Mouse (Mus musculus): ENCODE data around the gene Lnx2. TPM values are rescaled to one million over a fixed set of nuclear protein-coding genes. Genes with fewer than 3 reads are reported as not detected.

Lnx2 gene
- total RNA-seq, 2 experiments from 2014 or later, result 10.1 to 10.7 TPM

DNA sequence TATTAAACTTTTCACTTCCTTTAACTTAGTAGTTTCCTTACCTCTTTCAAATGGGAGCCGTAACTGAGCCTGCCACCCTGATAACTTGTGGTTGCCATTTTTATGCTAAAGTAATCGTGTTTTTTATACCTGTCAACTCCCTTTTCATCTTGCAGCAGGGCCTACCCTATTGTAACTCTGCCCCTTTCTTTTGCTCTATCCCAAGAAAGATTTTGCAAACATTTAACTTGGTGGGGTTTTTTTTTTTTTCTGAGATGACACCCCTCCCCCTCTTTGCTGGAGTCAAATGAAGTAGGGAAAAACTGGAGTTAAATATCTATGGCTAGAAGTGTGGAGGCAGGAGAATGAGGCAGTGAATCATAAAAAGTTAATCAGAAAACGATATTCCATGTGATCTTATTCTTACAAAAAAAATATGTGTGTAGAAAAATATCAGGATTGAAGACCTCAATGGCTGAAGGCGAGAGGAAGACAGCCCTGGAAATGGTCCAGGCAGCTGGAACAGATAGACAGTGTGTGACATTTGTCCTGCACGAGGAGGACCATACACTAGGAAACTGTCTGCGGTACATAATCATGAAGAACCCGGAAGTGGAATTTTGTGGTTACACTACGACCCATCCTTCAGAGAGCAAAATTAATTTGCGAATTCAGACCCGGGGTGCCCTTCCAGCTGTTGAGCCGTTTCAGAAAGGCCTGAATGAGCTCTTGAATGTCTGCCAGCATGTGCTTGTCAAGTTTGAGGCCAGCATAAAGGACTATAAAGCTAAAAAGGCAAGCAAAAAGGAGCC is 1.9 kb upstream of the Lnx2 start:
- intact Hi-C loops (cut with DNase I), result loop anchor here (10.0 kb wide), 1 partner anchor 244 kb away; the partner anchor contains the start of gene Rpl21
- no peak for DNase-seq (ENCODE audit: low spot score)

DNA sequence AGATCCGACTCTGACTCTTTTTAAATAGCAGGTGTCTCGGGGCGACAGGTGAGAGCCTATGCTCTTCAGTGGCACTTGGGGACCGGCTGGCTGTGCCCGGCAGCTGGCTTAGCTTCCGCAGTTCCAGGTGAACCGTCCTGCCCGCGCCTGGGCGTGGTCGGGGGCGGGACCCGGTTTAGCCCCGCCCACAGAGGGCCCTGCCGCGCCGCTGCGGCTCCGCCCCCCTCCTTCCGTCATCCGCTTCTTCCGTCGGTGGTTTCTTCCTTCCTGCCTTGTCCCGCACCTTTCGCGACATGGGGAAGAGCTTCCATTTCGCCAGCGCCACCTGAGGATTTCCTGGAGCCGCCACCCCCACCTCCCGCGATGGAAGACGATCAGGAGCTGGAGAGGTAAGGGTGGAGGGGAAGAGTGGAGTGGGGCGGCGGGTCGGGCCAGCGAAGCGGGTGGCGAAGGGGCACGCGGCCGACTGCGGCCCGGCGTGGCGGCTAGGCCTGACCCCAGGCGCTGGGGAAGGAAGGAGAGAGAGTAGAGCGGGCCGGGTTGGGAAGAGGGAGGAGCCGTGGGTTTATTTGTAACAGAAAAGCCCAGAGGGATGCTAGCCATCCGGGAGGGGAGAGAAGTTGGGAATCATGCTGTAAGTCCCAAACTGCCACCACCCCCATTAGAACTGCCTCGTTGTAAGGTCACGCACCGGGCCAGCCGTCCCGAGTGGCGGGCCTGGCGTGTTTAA is 1.1 kb upstream of the Lnx2 start:
- intact Hi-C loops (cut with DNase I), result loop anchor here (2.0 to 10.0 kb wide), 2 partner anchors 43 to 243 kb away; partner anchors contain the start of gene Rpl21

DNA sequence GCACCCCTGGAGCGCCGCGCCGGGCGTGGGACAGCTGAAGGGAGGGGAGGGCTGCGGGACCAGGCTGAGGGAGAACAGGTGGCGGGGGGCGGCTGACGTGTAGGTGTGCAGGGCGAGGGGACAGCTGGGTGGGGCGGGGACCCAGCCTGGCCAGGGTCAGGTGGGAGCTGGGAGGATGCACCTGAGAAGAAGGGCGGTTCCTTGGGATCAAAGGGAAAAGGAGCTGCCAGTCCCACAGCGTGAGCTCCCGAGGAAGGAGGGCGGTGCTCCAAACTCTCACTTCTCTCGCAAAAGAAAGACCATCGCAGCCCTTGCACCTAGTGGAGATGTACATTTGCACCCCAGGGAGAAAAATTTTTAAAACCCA is 396 bp upstream of the Lnx2 start, which contains the start of gene Polr1d:
Gene Polr1d, plus strand, starts transcription at position 252 of the 367 bp plus-strand sequence.
- intact Hi-C loops (cut with DNase I), result loop anchor here (2.0 to 10.0 kb wide), 2 partner anchors 42 to 242 kb away; partner anchors contain the start of gene Rpl21
- DNase-seq (ENCODE audit: low spot score), result no peak

More for the DNA sequence above, 1.1 kb upstream of the Lnx2 start:
- DNase-seq (ENCODE audit: low spot score), result peak; percentile 80

DNA sequence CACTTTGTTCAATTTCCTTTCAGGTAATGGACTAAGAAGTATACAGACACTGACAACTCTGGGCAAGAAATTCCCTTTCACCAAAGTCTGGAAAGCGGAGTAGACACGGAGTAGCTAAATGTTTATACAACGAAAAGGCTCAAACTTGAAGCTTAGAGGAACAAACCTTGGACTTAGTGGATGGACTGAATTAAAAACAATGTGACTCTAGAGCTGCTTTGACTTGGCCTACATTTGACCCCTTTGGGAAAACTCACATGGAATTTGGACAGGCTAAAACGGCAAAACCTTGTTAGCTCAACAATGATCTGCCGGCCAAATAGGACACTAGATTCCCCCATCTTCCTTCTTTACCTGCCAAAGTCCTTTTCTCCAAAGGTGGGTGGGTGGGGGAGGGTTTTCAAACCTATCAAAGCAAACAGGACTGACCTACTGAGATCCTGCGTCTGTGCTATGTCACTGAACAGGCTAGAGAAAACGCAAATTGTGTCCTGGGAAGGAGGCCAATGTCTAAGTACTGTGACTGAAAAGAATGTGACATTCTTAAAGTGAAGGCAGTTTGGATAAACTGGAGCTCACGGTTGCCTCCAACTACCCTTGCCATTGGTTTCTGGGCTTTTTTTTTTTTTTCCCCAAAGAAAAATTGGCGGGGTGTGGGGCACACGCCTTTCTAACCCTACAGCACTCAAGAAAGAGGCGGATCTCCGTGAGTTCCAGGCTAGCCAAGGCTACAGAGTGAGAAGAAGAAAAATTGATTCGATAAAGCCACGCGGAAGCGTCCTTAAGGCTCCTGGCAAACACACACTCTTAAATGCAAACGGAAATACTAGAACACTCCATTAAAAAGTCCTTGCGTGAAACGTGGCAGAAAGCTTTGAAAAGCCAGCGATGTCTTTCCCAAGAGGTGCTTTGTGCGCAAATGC is 1.0 kb downstream of the Lnx2 start:
- DNase-seq (ENCODE audit: low spot score), result no peak
- intact Hi-C loops (cut with DNase I), result loop anchor here (2.0 to 10.0 kb wide), 3 partner anchors 33 to 241 kb away; partner anchors contain the start of gene Rpl21

DNA sequence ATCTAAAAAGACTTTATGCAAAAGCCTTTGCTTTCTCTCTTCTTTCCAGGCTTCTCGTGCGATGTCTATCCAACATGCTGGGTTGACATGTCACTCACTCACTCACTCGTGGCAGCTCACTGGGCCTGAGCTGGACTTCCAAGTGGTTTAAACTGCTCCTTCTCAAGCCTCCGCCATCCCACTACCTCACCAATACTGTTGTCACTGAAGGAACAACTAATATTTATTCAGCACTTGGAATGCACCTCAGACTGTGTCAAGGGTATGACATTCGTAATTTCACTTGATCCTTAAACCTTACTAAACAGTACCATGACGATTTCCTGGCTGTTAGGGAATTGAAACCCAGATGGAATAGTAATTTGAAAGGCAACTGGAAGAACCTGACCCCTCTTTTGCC is 2.6 kb downstream of the Lnx2 start:
- DNase-seq (ENCODE audit: low spot score), result no peak
- intact Hi-C loops (cut with DNase I), result loop anchor here (2.0 to 10.0 kb wide), 2 partner anchors 31 to 239 kb away; partner anchors contain the start of gene Rpl21

DNA sequence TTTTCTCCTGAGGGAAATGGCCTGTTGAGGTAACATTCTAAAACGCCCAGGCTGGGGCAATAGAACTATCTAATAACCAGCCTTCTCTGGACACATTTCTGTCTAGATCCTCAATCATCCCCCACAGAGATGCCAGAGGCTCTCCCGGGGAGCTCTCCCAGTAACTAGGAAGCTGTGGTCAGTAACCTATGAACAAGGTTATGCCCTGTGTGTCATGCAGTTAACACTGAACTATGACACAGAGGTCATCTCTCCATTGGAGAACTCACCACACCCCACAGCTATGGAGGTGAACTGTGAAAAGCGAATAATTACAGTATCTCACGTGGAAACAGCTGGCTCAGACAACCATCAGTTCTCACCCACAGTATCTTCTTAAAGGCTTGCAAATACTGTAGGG is 4.5 kb downstream of the Lnx2 start:
- DNase-seq (ENCODE audit: low spot score), result no peak
- intact Hi-C loops (cut with DNase I), result loop anchor here (10.0 kb wide), 1 partner anchor 237 kb away; the partner anchor contains the start of gene Rpl21

DNA sequence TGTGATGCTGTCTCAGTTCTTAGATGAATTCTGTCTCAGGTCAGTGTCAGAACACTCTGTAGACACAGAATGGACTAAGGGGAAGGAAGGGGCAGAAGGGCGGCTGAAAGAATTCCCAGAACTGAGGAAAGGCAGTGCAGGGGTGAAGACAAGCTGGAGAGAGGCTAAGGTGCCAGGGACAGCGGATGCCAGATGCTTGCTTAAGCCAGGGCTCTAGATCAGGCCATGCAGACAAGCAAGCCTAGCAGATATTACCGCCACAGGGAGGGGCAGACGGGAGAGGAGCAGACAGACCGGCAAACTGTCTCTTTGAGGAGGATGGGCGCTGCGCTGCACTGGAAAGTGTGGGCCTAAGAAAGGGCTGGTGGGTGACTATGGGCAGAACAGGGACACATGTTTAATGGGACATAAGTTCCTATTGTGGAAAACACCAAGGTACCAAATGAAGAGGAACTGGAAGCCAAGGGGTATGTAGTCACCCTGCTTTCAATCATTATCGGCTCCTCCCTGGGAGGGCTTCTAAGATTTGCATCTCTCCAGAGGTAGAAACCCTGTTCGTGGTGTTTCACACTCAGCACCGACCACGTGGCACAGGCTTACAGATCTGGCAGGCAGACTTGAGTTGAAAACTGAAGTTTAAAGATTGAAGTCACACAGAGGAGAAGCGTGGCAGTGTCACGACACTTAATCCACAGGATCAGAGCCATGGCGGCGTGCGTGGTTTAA is 5.4 kb downstream of the Lnx2 start:
- intact Hi-C loops (cut with DNase I), result loop anchor here (10.0 kb wide), 1 partner anchor 236 kb away; the partner anchor contains the start of gene Rpl21
- no peak for DNase-seq (ENCODE audit: low spot score)

DNA sequence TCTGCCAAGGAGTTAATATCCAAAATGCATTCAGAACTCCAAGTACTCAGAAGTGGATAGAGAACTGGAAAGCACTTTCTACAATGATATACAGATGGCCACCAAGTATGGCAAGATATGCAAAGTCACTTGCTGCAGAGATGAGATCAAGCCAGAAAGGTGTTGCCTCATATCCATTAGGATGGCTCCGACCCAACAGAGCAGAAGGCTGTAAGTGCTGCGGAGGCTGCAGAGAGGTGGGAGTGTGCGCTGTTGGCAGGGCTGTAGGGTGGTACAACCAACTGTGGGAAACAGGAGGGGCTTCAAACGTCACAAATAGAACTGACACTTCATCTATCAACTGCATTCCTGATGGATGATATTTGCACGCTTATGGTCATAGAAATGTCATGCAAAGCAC is 7.5 kb downstream of the Lnx2 start:
- no peak for DNase-seq (ENCODE audit: low spot score)
- intact Hi-C loops (cut with DNase I), result no loop called here

DNA sequence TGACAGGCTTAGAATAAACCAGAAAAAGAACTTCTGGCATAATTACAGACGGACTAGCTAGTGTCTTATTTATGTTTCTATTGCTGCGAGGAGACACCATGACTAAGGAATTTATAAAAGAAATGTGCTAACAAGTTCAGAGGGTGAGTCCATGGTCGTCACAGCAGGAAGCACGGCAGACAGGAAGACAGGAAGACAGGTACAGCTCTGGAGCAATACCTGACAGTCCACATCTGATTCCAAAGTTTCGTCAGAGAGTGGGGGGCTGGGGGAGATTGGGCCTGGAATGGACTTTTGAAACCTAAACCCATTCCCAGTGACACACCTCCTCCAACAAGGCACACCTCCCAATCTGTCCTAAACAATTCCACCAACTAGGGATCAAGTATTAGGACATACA is 9.4 kb downstream of the Lnx2 start:
- DNase-seq (ENCODE audit: low spot score), result no peak
- intact Hi-C loops (cut with DNase I), result no loop called here

DNA sequence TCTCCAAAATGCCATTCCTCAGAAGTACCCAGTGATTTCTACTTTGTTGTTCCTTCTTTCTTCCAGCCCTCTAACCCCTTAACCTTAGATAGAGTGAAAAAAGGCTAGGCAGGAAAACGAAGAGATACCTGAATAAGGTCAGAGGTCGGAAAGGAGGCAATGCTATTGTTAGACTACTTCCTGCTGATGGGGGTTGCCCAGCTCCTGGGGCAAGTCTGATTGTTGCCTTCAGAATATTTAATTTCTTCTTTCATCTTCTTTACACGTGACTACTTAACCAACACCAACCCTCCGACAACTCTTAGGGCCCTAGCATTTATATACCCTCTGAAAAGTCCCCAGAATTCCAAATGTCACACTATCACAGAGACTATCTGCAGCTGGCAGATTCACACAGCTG is 10.3 kb downstream of the Lnx2 start:
- intact Hi-C loops (cut with DNase I), result no loop called here
- DNase-seq (ENCODE audit: low spot score), result no peak

DNA sequence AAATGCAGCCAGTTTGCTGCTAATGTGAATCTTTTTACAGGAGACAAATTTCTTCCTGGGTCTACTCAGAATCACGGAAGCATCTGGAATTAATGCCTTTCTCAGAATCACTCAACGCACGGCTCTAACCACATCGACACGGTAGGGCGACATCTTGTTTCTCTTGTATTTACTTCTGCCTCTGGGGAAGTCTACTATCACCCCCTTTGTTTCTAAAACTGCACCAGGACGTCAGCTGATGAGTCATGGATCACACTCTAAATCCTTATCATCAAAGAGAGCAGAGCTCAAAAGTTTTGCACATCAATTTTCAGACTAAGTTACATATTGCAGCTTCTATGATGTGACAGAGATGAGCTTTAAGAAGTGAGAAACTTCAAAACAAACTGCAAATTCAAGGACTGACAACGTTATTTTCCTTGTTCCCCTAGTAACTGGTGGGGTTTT is 13.1 kb downstream of the Lnx2 start:
- intact Hi-C loops (cut with DNase I), result no loop called here
- no peak for DNase-seq (ENCODE audit: low spot score)

DNA sequence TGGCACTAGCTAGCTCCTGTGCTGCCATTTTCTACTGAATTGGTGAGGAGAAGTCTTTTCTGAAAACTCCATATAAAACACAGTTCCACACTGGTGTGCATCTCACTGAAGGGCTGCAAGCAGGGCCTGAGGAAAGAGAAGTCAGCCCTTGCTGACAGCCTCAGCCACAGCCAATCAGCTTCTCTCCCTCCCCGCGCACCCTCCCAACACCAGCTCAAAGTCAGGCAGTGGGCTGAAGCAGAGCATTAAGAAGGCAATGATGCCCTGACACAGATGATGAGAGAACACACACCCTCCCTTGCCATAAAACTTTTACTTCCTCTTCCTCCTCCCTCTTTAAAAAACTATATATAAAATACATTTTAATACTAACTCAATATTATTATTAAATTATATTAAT is 16.4 kb downstream of the Lnx2 start:
- intact Hi-C loops (cut with DNase I), result no loop called here

DNA sequence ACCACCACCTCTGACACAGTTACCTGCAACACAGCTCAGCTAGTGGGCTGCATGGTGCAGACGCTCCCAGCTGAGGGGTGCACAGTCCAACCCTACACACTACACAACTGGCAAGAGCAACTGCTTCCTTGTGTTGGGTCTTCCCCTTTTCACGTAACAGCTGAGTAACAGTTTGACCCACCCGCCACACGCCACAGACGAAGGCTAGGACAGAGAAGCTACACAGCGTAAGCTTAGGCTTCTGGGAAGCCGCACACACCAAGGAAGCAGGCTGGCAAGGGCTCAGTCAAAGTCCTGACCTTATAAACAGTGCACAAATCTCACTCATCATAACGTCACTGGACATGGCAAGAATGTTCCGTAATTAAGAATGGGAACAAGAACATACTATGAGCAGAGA is 17.1 kb downstream of the Lnx2 start:
- intact Hi-C loops (cut with DNase I), result no loop called here
- no peak for DNase-seq (ENCODE audit: low spot score)

More for the DNA sequence above, 16.4 kb downstream of the Lnx2 start:
- DNase-seq (ENCODE audit: low spot score), result no peak

DNA sequence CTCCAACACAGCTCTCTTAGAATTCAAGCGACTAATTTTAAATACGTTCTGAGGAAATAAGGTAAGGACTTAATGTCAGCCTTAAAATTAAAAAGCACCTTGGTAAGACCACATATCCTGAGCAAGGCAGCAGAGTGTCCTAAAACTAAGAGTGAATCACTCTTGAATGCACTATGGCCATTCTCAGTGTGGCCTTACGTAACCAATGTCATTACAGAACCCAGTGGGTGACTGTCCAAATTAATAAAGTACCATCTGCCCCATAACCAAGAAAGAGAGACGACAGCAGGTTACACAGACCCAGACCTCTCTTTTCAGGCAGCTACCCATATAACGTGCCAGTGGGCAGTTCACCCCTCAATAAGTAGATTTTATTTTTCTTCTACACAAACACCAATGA is 17.7 kb downstream of the Lnx2 start:
- intact Hi-C loops (cut with DNase I), result no loop called here
- DNase-seq (ENCODE audit: low spot score), result no peak

DNA sequence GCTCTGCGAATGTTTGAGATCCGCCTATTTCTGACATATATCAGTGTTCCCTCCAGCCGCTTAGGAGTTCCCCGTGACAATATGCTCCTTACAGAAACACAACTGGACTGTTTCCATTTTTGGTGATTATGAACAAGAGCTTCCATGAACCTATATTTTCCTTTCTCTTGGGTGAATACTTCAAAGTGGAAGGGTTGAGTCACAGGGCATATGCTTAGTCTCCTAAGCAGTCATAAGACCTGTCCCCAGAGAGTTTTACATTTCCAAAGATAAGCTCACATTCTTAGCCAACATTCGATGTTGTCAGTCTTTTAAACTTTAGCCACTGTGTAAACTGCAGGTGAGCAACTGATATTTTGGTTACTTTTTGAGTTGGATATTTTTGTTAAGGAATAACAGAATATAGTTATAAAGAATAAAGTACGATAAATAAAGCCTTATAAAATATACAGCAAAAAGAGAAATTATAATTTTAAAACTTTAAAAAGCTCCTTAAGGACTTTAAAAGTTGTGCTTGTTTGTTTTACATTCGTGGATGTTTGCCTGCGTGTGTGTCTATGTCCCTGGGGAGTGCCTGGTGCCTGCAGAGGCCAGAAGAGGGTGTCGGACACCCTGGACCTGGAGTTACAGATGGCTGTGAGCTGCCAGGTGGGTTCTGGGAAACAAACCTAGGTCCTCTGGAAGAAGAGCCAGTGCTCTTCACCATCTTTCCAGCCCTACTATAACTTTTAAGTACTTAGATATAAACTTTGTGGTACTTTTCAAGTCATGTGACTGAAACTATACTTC is 18.6 kb downstream of the Lnx2 start:
- intact Hi-C loops (cut with DNase I), result no loop called here

DNA sequence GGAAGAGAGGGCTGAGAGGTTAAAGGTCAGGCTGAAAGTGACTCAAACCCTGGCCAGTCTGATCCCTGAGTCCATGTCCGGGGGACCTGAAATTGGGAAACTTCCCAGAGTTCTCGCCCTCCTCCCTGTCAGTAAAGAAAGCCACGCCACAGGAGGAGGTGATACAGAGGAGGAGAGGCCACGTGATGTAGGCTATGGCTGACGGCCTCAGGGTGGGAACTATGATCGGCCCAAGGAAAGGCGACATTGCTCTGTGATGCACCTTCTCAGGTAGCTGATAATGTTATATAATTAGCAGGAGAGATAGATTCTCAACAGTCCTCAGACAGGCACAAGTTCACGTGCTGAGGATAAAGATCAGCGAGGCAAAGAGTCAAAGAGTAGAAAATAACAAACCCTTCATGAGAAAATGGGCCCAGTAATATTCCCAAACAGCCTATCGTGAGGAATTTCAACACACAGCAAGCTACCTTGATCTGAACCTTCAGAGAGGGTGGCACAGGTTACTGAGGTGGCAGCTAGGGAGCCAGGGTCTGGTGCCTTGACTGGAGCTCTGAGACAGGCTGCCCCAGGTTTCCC is 19.6 kb downstream of the Lnx2 start:
- intact Hi-C loops (cut with DNase I), result no loop called here
- no peak for DNase-seq (ENCODE audit: low spot score)

More for the DNA sequence above, 18.6 kb downstream of the Lnx2 start:
- DNase-seq (ENCODE audit: low spot score), result no peak

DNA sequence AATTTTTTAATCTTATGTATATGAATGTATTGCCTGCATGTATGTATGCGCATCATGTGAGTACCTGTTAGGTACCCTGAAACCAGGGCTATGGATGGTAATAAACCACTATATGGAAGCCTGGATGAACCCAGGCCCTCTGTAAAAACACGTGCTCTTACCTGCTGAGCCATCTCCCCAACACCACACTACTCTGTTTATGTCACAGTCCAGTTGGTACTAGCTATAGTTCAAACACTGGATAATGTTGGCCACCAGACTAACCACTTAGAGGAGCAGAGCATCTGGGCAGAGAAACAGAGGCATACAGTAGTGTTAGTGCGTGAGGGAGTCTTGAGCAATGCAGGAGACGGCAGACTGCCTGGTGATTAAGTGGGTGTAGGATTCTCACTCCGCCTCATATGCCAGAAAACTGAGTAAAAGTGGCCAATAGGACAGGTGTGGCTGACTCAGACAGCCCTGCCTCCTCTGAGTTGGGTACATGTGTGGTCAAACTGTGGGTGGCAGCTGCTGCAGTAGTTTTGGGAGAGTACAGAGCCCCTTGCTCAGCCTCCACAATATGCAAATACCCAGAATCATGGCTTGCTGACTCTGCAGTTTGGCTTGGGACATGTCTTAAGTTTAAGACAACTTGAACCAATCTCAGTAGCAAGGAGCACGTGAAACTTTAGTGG is 20.7 kb downstream of the Lnx2 start:
- DNase-seq (ENCODE audit: low spot score), result no peak

More for the DNA sequence above, 20.7 kb downstream of the Lnx2 start:
- intact Hi-C loops (cut with DNase I), result no loop called here
